Mouse (Mus musculus) heart, embryonic 14.5 days (tissue): ENCODE data around the gene Slc26a5. TPM values are rescaled to one million over a fixed set of nuclear protein-coding genes. Genes with fewer than 3 reads are reported as not detected.

Source experiments
- ATAC-seq: fragments of 200-750 bp; cut with Nextera tagmentation; 2 replicates; pipeline ENCODE4 v1.8.0; 2017; ENCODE audit warnings: low read depth, moderate TSS enrichment; ENCODE audit not compliant: insufficient number of reproducible peaks, insufficient read depth, low FRiP score
- H3K27ac ChIP-seq, 2 experiments: fragments of 200-500 bp in 1 of 2; fragments of 300-500 bp in 1 of 2; sonication (generic) in 1 of 2; replicated peaks in 1 of 2; 2 replicates each; pipeline ENCODE4 v1.5.1; 2012 to 2014; ENCODE audit warnings: low read depth in 2 of 2, low read length in 2 of 2, control low read depth in 1 of 2, mild to moderate bottlenecking in 1 of 2, mixed read lengths in 1 of 2; ENCODE audit not compliant: control insufficient read depth in 1 of 2, insufficient read depth in 1 of 2
- H3K27me3 ChIP-seq: fragments of 300-500 bp; sonication (generic); 2 replicates; pipeline ENCODE4 v1.6.1; 2014; ENCODE audit warnings: mild to moderate bottlenecking, low read length, control low read depth; ENCODE audit not compliant: control insufficient read depth, insufficient read depth
- H3K36me3 ChIP-seq: fragments of 300-500 bp; sonication (generic); 2 replicates; pipeline ENCODE4 v1.6.1; 2014; ENCODE audit warnings: mild to moderate bottlenecking, control low read depth, low read length, mixed read lengths; ENCODE audit not compliant: control insufficient read depth, insufficient read depth
- H3K4me1 ChIP-seq, 2 experiments: fragments of 200-500 bp in 1 of 2; fragments of 300-500 bp in 1 of 2; sonication (generic) in 1 of 2; 2 replicates each; pipeline ENCODE4 v1.6.1; 2012 to 2014; ENCODE audit warnings: low read length in 2 of 2, control low read depth in 1 of 2, mixed read lengths in 1 of 2; ENCODE audit not compliant: control insufficient read depth in 2 of 2, insufficient read depth in 2 of 2
- H3K4me2 ChIP-seq: fragments of 300-500 bp; sonication (generic); 2 replicates; pipeline ENCODE4 v1.6.1; 2014; ENCODE audit warnings: mild to moderate bottlenecking, low read length
- H3K4me3 ChIP-seq, 2 experiments: fragments of 200-500 bp in 1 of 2; fragments of 300-500 bp in 1 of 2; sonication (generic) in 1 of 2; 2 replicates each; pipeline ENCODE4 v1.5.1; 2012 to 2014; ENCODE audit warnings: low read length in 2 of 2, mild to moderate bottlenecking in 2 of 2, control low read depth in 1 of 2, low read depth in 1 of 2, moderate library complexity in 1 of 2; ENCODE audit not compliant: control insufficient read depth in 1 of 2, insufficient read depth in 1 of 2
- H3K9ac ChIP-seq: fragments of 300-500 bp; sonication (generic); 2 replicates; pipeline ENCODE4 v1.6.1; 2014; ENCODE audit warnings: mild to moderate bottlenecking, low read length
- H3K9me3 ChIP-seq: fragments of 300-500 bp; sonication (generic); 2 replicates; pipeline ENCODE4 v1.6.1; 2016; ENCODE audit warnings: low read length, control low read depth; ENCODE audit not compliant: control insufficient read depth
- WGBS: fragments of 180-500 bp; shearing (Covaris S2); extraction: QIAGEN DNeasy Blood & Tissue Kit; methylation state at CpG from one replicate; pipeline ENCODE4 v1.1.7; 2014; 5-methylcytosine and 5-hydroxymethylcytosine counted together
- polyA plus RNA-seq: library from polyadenylated mRNA; unstranded; fragments of >200 nt; fragmentation: Nextera tagmentation; extraction: Ambion mirVana; gene quantifications from 2 replicates; pipeline ENCODE4 v1.2.1, GENCODE M21; 2014

Gene Slc26a5
- polyA plus RNA-seq, 1 experiment from 2014 or later, result not detected

GRCm38 (mm10) chr5:21846616-21847290 lies 18.7 kb downstream of the Slc26a5 start:
- Histone ChIP-seq H3K27me3 (no peaks in the 10 kb centered on the region), H3K9me3 (no peaks in the 10 kb centered on the region), H3K4me1 (no peaks in the 10 kb centered on the region), H3K9ac (no peak overlapping the region), H3K4me3 (no peak overlapping the region), H3K4me2 (no peak overlapping the region), H3K27ac (no peak overlapping the region), H3K36me3 (no peaks in the 10 kb centered on the region)
- WGBS, result 72% methylated on average over 20 of the region's 20 CpGs
- ATAC-seq, result no peak

DNA sequence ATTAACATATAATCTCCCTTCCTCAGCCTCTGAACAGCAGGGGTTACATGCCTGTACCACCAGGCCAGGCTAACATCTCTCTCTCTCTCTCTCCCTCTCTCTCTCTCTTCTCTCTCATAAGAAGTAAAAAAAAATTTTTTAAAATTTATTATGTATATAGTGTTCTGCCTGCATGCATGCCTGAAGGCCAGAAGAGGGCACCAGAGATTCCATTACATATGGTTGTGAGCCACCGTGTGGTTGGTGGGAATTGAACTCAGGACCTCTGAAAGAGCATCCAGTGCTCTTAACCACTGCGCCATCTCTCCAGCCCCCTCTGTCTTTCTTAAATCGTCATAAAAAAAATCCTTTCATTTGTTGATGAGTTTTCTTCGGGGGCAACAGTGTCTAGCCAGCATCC lies 20.7 kb downstream of the Slc26a5 start:
- Histone ChIP-seq H3K9ac (no peak overlapping the region), H3K4me3 (no peak overlapping the region), H3K4me1 (no peaks in the 10 kb centered on the region), H3K4me2 (no peak overlapping the region), H3K36me3 (no peaks in the 10 kb centered on the region), H3K27ac (no peak overlapping the region), H3K9me3 (no peaks in the 10 kb centered on the region), H3K27me3 (no peaks in the 10 kb centered on the region)
- whole genome bisulfite sequencing, result 70% methylated on average over 4 of the region's 4 CpGs
- ATAC-seq, result no peak

GRCm38 (mm10) chr5:21831761-21832160 lies 33.6 kb downstream of the Slc26a5 start:
- WGBS, result 73% methylated on average over 3 of the region's 3 CpGs

DNA sequence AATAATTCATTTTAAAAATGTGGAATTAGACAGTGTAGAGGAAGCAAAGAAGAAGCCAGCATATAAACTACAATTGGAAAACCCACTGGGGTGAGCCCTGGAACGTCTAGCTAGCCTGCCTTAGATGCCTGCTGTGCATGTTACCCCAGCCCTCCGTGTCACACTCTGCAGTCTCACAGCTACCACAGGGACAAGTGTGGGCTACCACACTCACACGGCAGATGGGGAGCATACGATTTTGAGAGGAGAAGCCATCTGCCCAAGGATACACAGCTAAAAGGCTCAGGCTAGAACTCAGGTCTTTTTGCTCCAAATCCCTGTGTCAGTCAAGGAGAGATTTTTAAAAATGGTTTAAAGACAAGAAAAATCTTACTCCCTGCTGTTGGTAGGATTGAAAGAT lies 36.5 kb downstream of the Slc26a5 start:
- 45% methylated on average over 4 of the region's 4 CpGs for WGBS
- no peak overlapping the region for H3K27ac ChIP-seq
- no peak overlapping the region for H3K4me3 ChIP-seq
- no peak for ATAC-seq
- H3K4me2 ChIP-seq, result no peak overlapping the region
- H3K9me3 ChIP-seq, result no peaks in the 10 kb centered on the region
- no peaks in the 10 kb centered on the region for H3K27me3 ChIP-seq
- no peak overlapping the region for H3K9ac ChIP-seq
- no peaks in the 10 kb centered on the region for H3K36me3 ChIP-seq
- H3K4me1 ChIP-seq, result no peaks in the 10 kb centered on the region

More at GRCm38 (mm10) chr5:21831761-21832160, 33.6 kb downstream of the Slc26a5 start:
- Histone ChIP-seq H3K4me1 (no peaks in the 10 kb centered on the region), H3K4me3 (no peak overlapping the region), H3K9me3 (no peaks in the 10 kb centered on the region), H3K36me3 (no peaks in the 10 kb centered on the region), H3K9ac (no peak overlapping the region), H3K4me2 (no peak overlapping the region), H3K27ac (no peak overlapping the region), H3K27me3 (no peaks in the 10 kb centered on the region)
- no peak for ATAC-seq

GRCm38 (mm10) chr5:21827643-21828042 lies 37.8 kb downstream of the Slc26a5 start:
- 0% methylated on average over 5 of the region's 6 CpGs for WGBS
- no peaks in the 10 kb centered on the region for H3K9me3 ChIP-seq
- H3K4me2 ChIP-seq, result no peak overlapping the region
- H3K4me1 ChIP-seq, result no peaks in the 10 kb centered on the region
- no peak overlapping the region for H3K27ac ChIP-seq
- no peaks in the 10 kb centered on the region for H3K36me3 ChIP-seq
- H3K9ac ChIP-seq, result no peak overlapping the region
- no peak for ATAC-seq
- no peak overlapping the region for H3K4me3 ChIP-seq
- no peaks in the 10 kb centered on the region for H3K27me3 ChIP-seq

DNA sequence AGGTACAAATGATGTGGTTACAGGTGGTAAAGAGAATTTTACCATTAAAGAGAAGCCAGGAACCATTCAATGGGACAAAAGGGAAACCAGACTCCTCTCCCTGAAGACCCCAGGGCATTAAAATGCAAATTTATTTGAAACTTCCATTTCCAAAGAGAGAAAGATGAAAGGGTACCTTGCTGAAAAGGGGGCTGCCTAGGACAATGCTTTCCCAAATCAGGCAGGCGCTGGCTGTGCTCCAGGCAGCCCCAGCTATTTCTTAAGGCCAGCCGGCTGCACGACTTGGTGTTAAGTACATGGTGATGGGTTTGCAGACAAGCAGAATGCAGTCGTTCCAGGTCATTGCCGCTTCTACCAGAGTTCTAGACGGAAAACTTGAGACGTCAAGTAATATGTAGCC lies 39.0 kb downstream of the Slc26a5 start:
- no peak for ATAC-seq
- 49% methylated on average over 7 of the region's 7 CpGs for WGBS
- Histone ChIP-seq H3K4me3 (no peak overlapping the region), H3K4me1 (no peaks in the 10 kb centered on the region), H3K9ac (no peak overlapping the region), H3K27ac (no peak overlapping the region), H3K27me3 (no peaks in the 10 kb centered on the region), H3K9me3 (no peaks in the 10 kb centered on the region), H3K4me2 (no peak overlapping the region), H3K36me3 (no peaks in the 10 kb centered on the region)

DNA sequence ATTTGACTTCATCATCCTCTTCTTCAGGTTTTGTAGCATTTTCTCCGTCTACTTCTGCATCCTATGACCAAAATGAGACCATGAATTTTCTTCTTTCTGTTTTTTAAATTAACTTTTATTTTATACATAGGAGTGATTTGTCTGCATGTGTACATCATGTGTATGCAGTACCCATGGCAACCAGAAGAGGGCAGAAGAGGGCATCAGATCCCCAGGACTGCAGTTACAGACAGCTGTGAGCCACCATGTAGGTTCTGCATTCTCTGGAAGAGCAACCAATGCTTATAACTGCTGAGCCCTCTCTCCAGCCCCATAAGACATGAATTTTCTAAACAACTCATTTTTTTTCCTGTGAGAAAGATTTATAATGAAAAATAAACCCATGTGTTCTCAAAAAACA lies 51.4 kb downstream of the Slc26a5 start:
- ATAC-seq, result no peak
- Histone ChIP-seq H3K4me2 (no peak overlapping the region), H3K9ac (no peak overlapping the region), H3K36me3 (no peaks in the 10 kb centered on the region), H3K4me3 (no peak overlapping the region), H3K27ac (no peak overlapping the region), H3K9me3 (no peaks in the 10 kb centered on the region), H3K27me3 (no peaks in the 10 kb centered on the region), H3K4me1 (no peaks in the 10 kb centered on the region)
- 59% methylated on average over 1 of the region's 1 CpGs for WGBS

DNA sequence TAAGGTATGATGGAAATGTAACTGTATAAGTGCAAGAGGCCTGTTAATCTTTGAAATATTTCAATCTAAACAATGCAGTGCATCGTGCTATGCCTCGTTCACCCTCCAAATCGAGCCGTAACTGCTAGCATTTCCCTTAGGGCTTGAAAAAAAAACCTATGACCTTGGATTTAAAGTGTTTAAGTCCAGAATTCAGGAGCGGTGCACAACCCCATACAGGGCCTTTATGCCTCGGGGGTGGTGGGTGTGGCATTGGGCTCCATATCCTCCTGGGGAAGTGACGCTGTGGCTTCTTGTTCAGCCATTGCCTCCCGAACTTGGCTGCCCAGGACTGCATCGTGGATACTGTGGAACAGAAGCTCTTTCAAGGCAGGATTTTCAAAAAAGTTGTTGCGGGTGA lies 54.5 kb downstream of the Slc26a5 start:
- 84% methylated on average over 10 of the region's 10 CpGs for WGBS
- Histone ChIP-seq H3K4me1 (no peaks in the 10 kb centered on the region), H3K36me3 (no peaks in the 10 kb centered on the region), H3K27me3 (no peaks in the 10 kb centered on the region), H3K4me2 (no peak overlapping the region), H3K27ac (no peak overlapping the region), H3K9me3 (no peaks in the 10 kb centered on the region), H3K4me3 (no peak overlapping the region), H3K9ac (no peak overlapping the region)
- no peak for ATAC-seq
